Mouse (Mus musculus) embryonic facial prominence, embryonic 15.5 days (tissue): ENCODE measurements around the gene Tlr5. TPM values are rescaled to one million over a fixed set of nuclear protein-coding genes. Genes with fewer than 3 reads are reported as not detected.

Experiments used
- ATAC-seq: fragments of 200-750 bp; cut with Nextera tagmentation; 2 replicates; pipeline ENCODE4 v1.8.0; 2017; ENCODE audit warnings: low read depth, moderate TSS enrichment; ENCODE audit not compliant: insufficient number of reproducible peaks, low FRiP score, low TSS enrichment
- H3K27ac ChIP-seq: fragments of 300-500 bp; sonication (generic); replicated peaks from 2 replicates; pipeline ENCODE4 v1.5.1; 2015; ENCODE audit warnings: mild to moderate bottlenecking, inconsistent platforms
- H3K27me3 ChIP-seq: fragments of 300-500 bp; sonication (generic); 2 replicates; pipeline ENCODE4 v1.6.1; 2015; ENCODE audit warnings: inconsistent platforms
- H3K36me3 ChIP-seq: fragments of 300-500 bp; sonication (generic); 2 replicates; pipeline ENCODE4 v1.6.1; 2015; ENCODE audit warnings: mild to moderate bottlenecking, inconsistent platforms
- H3K4me1 ChIP-seq: fragments of 300-500 bp; sonication (generic); 2 replicates; pipeline ENCODE4 v1.6.1; 2015; ENCODE audit warnings: inconsistent platforms
- H3K4me2 ChIP-seq: fragments of 300-500 bp; sonication (generic); replicated peaks from 2 replicates; pipeline ENCODE4 v1.6.1; 2015; ENCODE audit warnings: mild to moderate bottlenecking, inconsistent platforms
- H3K4me3 ChIP-seq: fragments of 300-500 bp; sonication (generic); replicated peaks from 2 replicates; pipeline ENCODE4 v1.5.1; 2015; ENCODE audit warnings: mild to moderate bottlenecking, inconsistent platforms
- H3K9ac ChIP-seq: fragments of 300-500 bp; sonication (generic); 2 replicates; pipeline ENCODE4 v1.6.1; 2015; ENCODE audit warnings: inconsistent platforms
- H3K9me3 ChIP-seq: fragments of 300-500 bp; sonication (generic); replicated peaks from 2 replicates; pipeline ENCODE4 v1.6.1; 2016; ENCODE audit warnings: inconsistent platforms
- WGBS: fragments of 180-500 bp; shearing (Covaris S2); methylation state at CpG from one replicate; pipeline ENCODE4 v1.1.7; 2015; 5-methylcytosine and 5-hydroxymethylcytosine counted together
- polyA plus RNA-seq: library from polyadenylated mRNA; unstranded; fragments of >200 nt; fragmentation: Nextera tagmentation; extraction: Ambion mirVana; gene quantifications from 2 replicates; pipeline ENCODE4 v1.2.1, GENCODE M21; 2015

Gene Tlr5
- 1.4 and 1.8 TPM in 2 replicates for polyA plus RNA-seq

- no peaks in the 10 kb centered on the region for H3K9me3 ChIP-seq
- H3K4me2 ChIP-seq = peak within 1 kb of the TSS; percentile 82
- H3K27me3 ChIP-seq = no peaks in the 10 kb centered on the region
- WGBS = 21% methylated on average over 21 of the region's 21 CpGs
- H3K36me3 ChIP-seq = no peaks in the 10 kb centered on the region
- H3K9ac ChIP-seq = peak within 1 kb of the TSS; percentile 42
- peak within 1 kb of the TSS; percentile 52 for H3K4me3 ChIP-seq
- peaks cover 55% of the 10 kb centered on the region for H3K4me1 ChIP-seq
- ATAC-seq = no peak
- 0 out of 2 replicates have a peak within 1 kb of the TSS, but pooled peaks have one; percentile 4 for H3K27ac ChIP-seq
Observed at GRCm38 (mm10) chr1:182954287-182955046, at the start of gene Tlr5. Gene Tlr5 (plus strand): TSS chr1:182954788.

DNA sequence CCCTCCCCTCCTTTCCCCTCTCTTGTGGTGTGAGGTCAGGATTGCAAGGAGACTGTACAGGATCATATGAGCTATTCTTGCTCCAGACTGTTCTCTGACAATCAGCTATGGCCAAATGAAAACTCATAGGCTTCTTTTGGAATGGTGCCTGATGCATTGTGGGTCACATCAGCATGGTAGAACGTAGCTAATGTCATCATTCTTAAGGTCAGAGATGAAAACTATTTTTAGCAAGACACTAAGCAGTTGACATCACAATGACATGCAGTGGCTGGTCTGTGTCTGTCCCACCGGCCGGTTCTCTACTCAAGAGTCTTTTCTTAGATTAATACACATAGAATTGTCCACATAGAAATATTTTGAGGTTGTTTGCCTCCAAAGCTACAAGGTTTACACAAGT is 48.9 kb upstream of the Tlr5 start:
- no peak for ATAC-seq

GRCm38 (mm10) chr1:182908050-182909036 is 46.2 kb upstream of the Tlr5 start:
- 15% methylated on average over 14 of the region's 14 CpGs for WGBS
- no peaks in the 10 kb centered on the region for H3K27me3 ChIP-seq
- peaks cover 24% of the 10 kb centered on the region for H3K4me1 ChIP-seq
- 0 out of 2 replicates have a peak, but pooled peaks cover 3% of the 10 kb centered on the region for H3K9me3 ChIP-seq
- peak overlapping the region; percentile 27 for H3K4me2 ChIP-seq
- no peak overlapping the region; the same call in 1 of the 2 replicates for H3K27ac ChIP-seq
- ATAC-seq = peak; percentile 89
- H3K36me3 ChIP-seq = no peaks in the 10 kb centered on the region
- no peak overlapping the region for H3K4me3 ChIP-seq
- H3K9ac ChIP-seq = no peak overlapping the region

More for the DNA sequence above, 48.9 kb upstream of the Tlr5 start:
- Histone ChIP-seq H3K9me3 (no peaks in the 10 kb centered on the region), H3K4me3 (no peak overlapping the region), H3K36me3 (no peaks in the 10 kb centered on the region), H3K9ac (no peak overlapping the region), H3K27ac (no peak overlapping the region), H3K4me1 (peaks cover 24% of the 10 kb centered on the region), H3K27me3 (no peaks in the 10 kb centered on the region), H3K4me2 (no peak overlapping the region)
- 68% methylated on average over 3 of the region's 3 CpGs for WGBS

- Histone ChIP-seq H3K9me3 (0 out of 2 replicates have a peak, but pooled peaks cover 3% of the 10 kb centered on the region), H3K4me1 (peaks cover 24% of the 10 kb centered on the region), H3K27ac (no peak overlapping the region), H3K27me3 (no peaks in the 10 kb centered on the region), H3K9ac (no peak overlapping the region), H3K4me2 (no peak overlapping the region), H3K4me3 (no peak overlapping the region), H3K36me3 (no peaks in the 10 kb centered on the region)
- WGBS = 45% methylated on average over 3 of the region's 3 CpGs
- ATAC-seq = no peak
Observed at GRCm38 (mm10) chr1:182909066-182909465, 45.5 kb upstream of the Tlr5 start.

- no peak for ATAC-seq
- H3K36me3 ChIP-seq = no peaks in the 10 kb centered on the region
- H3K4me1 ChIP-seq = peaks cover 24% of the 10 kb centered on the region
- H3K9ac ChIP-seq = no peak overlapping the region
- no peak overlapping the region for H3K4me3 ChIP-seq
- no peak overlapping the region for H3K4me2 ChIP-seq
- H3K27me3 ChIP-seq = no peaks in the 10 kb centered on the region
- WGBS = 76% methylated on average over 5 of the region's 5 CpGs
- 0 out of 2 replicates have a peak, but pooled peaks cover 3% of the 10 kb centered on the region for H3K9me3 ChIP-seq
- no peak overlapping the region for H3K27ac ChIP-seq
Observed at GRCm38 (mm10) chr1:182909596-182909995, 45.0 kb upstream of the Tlr5 start.

DNA sequence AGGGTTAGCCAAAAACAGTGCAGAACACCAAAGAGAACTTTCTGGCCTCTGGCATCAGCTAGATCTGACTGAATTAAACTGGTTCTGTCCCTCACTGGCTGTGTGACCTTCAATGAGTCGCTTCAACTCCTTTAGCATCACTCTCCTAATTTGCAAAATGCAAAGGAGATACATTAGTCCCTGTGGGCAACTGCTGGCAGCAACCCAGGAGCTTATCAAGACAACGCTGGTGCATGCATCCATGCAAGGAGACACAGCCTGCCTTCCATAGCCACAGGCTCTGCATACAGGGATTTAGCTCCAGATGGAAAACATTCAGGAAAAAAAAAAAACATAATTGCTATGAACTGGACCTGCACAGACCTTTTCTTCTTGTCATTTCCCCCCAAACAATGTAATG is 42.0 kb upstream of the Tlr5 start:
- Histone ChIP-seq H3K4me2 (no peak overlapping the region), H3K9me3 (0 out of 2 replicates have a peak, but pooled peaks cover 3% of the 10 kb centered on the region), H3K27me3 (no peaks in the 10 kb centered on the region), H3K4me1 (peaks cover 17% of the 10 kb centered on the region), H3K9ac (no peak overlapping the region), H3K4me3 (no peak overlapping the region), H3K27ac (no peak overlapping the region), H3K36me3 (no peaks in the 10 kb centered on the region)
- ATAC-seq = no peak
- WGBS = 63% methylated on average over 2 of the region's 2 CpGs

DNA sequence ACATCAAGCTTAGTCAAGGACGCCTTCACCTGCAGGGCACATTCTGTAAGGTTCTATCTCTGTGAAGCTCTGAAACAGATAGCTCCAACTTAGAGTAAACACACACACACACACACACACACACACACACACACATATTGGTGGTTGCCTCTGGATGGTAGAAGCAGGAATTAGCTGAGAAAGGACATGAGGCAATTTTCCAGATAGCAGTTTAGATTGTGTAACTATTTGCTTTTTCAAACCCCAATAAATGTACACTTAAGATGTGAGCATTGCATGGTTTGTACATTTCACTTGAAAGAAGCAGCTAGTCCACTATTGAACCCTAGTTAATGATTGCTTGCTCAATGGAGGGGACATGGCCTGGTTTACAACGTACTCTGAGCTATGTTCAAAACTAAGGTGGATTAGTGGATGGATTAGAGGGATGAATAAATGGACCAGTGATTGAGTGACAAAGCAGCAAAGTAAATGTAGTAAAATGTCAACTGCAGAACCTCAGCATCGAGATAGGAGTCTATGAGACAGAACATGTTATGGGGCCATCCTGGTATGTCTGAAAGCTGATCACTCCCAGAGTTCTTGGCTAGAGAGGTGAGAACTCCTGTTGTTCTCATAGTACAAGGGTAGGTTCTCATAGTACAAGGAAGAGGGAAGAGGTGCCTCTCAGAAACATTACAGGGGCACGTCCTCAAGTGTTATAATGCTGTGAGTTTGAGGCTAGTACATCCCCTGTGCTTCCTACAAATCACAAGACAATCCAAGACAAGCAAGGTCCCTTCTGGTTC is 40.3 kb upstream of the Tlr5 start:
- WGBS = 83% methylated on average over 4 of the region's 4 CpGs
- H3K36me3 ChIP-seq = no peaks in the 10 kb centered on the region
- H3K27me3 ChIP-seq = no peaks in the 10 kb centered on the region
- no peak overlapping the region for H3K27ac ChIP-seq
- H3K9me3 ChIP-seq = 0 out of 2 replicates have a peak, but pooled peaks cover 3% of the 10 kb centered on the region
- H3K4me2 ChIP-seq = no peak overlapping the region
- ATAC-seq = no peak
- no peak overlapping the region for H3K4me3 ChIP-seq
- no peak overlapping the region for H3K9ac ChIP-seq
- H3K4me1 ChIP-seq = peaks cover 4% of the 10 kb centered on the region; the same call in 1 of the 2 replicates

DNA sequence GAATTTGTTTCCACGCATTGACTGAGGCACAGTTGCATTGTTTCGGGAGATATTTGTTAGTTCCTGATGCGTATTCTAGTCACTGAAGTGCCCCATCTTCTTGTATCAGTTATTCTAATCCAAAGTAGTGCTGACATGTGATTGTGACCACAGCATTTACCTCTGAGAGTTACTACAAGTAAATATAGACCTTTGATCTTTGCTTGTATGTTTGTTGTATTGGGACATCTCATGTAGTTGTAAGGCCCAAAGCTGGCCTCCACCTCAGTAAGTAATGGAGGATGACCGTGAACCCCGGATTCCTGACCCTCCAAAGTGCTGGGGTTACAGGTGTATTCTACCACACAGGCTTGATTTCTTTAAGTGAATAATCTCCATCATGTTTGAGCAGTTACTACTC is 38.4 kb upstream of the Tlr5 start:
- H3K4me1 ChIP-seq = peaks cover 4% of the 10 kb centered on the region; the same call in 1 of the 2 replicates
- H3K36me3 ChIP-seq = no peaks in the 10 kb centered on the region
- H3K9me3 ChIP-seq = 0 out of 2 replicates have a peak, but pooled peaks cover 3% of the 10 kb centered on the region
- no peak overlapping the region for H3K9ac ChIP-seq
- no peak overlapping the region for H3K4me3 ChIP-seq
- no peaks in the 10 kb centered on the region for H3K27me3 ChIP-seq
- H3K4me2 ChIP-seq = no peak overlapping the region
- ATAC-seq = no peak
- H3K27ac ChIP-seq = no peak overlapping the region
- 91% methylated on average over 5 of the region's 5 CpGs for WGBS

DNA sequence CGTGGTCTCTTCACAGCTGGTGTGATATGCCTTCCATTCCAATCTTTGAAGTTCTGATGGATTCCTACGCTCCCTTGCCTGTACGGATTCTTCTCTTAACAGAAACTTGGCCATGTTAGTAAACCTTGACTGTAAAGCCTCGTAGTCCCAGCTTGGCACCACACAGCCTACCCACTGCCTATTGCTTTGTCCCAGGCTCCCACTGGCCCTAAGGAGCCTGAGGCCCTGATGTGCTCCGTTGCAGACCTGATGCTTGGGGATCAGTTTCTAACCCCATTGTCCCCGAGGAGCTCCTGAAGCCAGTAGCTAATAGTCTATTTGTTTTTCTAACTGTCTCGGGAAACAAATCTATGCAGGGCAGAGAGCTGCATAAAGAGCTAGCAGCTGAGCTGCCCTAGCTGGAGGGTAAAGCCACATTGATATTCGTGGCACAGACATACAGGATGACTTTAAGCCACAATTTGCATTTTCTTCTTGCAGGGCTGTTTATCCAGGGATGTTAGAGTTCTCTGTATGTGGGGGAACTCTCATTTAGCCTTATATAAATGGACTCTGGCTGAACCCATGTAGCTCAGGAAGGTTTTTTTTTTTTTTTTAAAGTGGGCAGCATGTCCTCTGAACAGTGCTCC is 35.8 kb upstream of the Tlr5 start:
- Histone ChIP-seq H3K9ac (no peak overlapping the region), H3K9me3 (no peaks in the 10 kb centered on the region), H3K4me3 (no peak overlapping the region), H3K4me2 (no peak overlapping the region), H3K27ac (no peak overlapping the region), H3K4me1 (peaks cover 4% of the 10 kb centered on the region; the same call in 1 of the 2 replicates), H3K27me3 (no peaks in the 10 kb centered on the region), H3K36me3 (no peaks in the 10 kb centered on the region)
- WGBS = 43% methylated on average over 8 of the region's 8 CpGs
- no peak for ATAC-seq

- Histone ChIP-seq H3K4me2 (no peak overlapping the region), H3K9me3 (no peaks in the 10 kb centered on the region), H3K27ac (no peak overlapping the region), H3K4me1 (peaks cover 4% of the 10 kb centered on the region; the same call in 1 of the 2 replicates), H3K36me3 (no peaks in the 10 kb centered on the region), H3K4me3 (no peak overlapping the region), H3K27me3 (no peaks in the 10 kb centered on the region), H3K9ac (no peak overlapping the region)
- ATAC-seq = no peak
- 64% methylated on average over 4 of the region's 4 CpGs for WGBS
Observed at GRCm38 (mm10) chr1:182922824-182923223, 31.8 kb upstream of the Tlr5 start.
